26 mouse cellular contexts compared by ENCODE assay signal in genomic region chr15:63624814-63625213, GRCm38 (mm10).
DNase-seq lines count a peak whose midpoint lies in the region; ATAC-seq and TF ChIP-seq lines count a peak whose summit lies in the region.
"Had no signal": no experiment of that assay in that cellular context is flagged by ENCODE, and none has a peak within 500 bp of the region (broad histone marks: within the 10 kb centered on the region; RNA-seq: fewer than 3 reads in every experiment).

No protein-coding gene starts in this region.

- H3K4me1 ChIP-seq in bone marrow macrophage, adult 2 months (ENCODE audit: control insufficient read depth, insufficient read depth, low read length): peaks cover 13% of the 10 kb centered on the region
- no peaks in the 10 kb centered on the region for H3K4me1 ChIP-seq in embryonic facial prominence, embryonic 10.5 days
- H3K4me1 ChIP-seq in hindbrain, embryonic 16.5 days (ENCODE audit: control insufficient read depth, insufficient read depth, low read depth, low read length): no peaks in the 10 kb centered on the region
- H3K4me1 ChIP-seq: forebrain, embryonic 12.5 days had no signal

- no peak overlapping the region for H3K4me2 ChIP-seq in hindbrain, embryonic 16.5 days (ENCODE audit: low read length)
- H3K4me2 ChIP-seq: embryonic facial prominence, embryonic 13.5 days; embryonic facial prominence, embryonic 15.5 days; forebrain, embryonic 12.5 days had no signal

- H3K9ac ChIP-seq in hindbrain, embryonic 16.5 days (ENCODE audit: low read depth, low read length): no peak overlapping the region
- H3K9ac ChIP-seq: embryonic facial prominence, embryonic 13.5 days; embryonic facial prominence, embryonic 15.5 days; forebrain, embryonic 12.5 days had no signal

- H3K27me3 ChIP-seq in embryonic facial prominence, embryonic 10.5 days (replicated peaks; ENCODE audit: low read depth, poor library complexity, severe bottlenecking): no peaks in the 10 kb centered on the region
- no peaks in the 10 kb centered on the region for H3K27me3 ChIP-seq in hindbrain, embryonic 16.5 days (replicated peaks; ENCODE audit: control insufficient read depth, insufficient read depth, low read length)
- H3K27me3 ChIP-seq: CH12.LX; embryonic facial prominence, embryonic 13.5 days; embryonic facial prominence, embryonic 15.5 days; forebrain, embryonic 12.5 days; Patski had no signal

- no peak for DNase-seq in embryonic facial prominence, embryonic 10.5 days (ENCODE audit: low spot score)
- DNase-seq in layer of hippocampus, adult 11-12 months (ENCODE audit: low spot score): no peak
- no peak for DNase-seq in adrenal gland, postnatal 10 days
- DNase-seq: adrenal gland, adult 2 months; adrenal gland, postnatal 14 days; adrenal gland, postnatal 36 days; B cell, adult 2 months; cerebellum, adult 11 months; cerebellum, adult 18-20 months; cerebellum, adult 8-10 months; cerebellum, adult 9-11 months; cerebellum, postnatal 14 days; cerebellum, postnatal 36 days had no signal

- TF ChIP-seq CTCF in bone marrow macrophage, adult 2 months (IDR thresholded peaks at IDR 0.05; ENCODE audit: low read depth, low read length): no peak

- no peaks in the 10 kb centered on the region for H3K36me3 ChIP-seq in embryonic facial prominence, embryonic 10.5 days (replicated peaks)
- H3K36me3 ChIP-seq in hindbrain, embryonic 16.5 days (ENCODE audit: control insufficient read depth, insufficient read depth, low read length): no peaks in the 10 kb centered on the region
- H3K36me3 ChIP-seq: embryonic facial prominence, embryonic 13.5 days; embryonic facial prominence, embryonic 15.5 days; forebrain, embryonic 10.5 days; forebrain, embryonic 12.5 days; G1E had no signal

- peak; percentile 65 for ATAC-seq in granulocyte monocyte progenitor cell, adult 5-6 weeks (replicated peaks; ENCODE audit: poor library complexity, severe bottlenecking)
- peak; percentile 49; the same call in 1 of the 2 replicates for ATAC-seq in megakaryocyte, adult 5-6 weeks (ENCODE audit: poor library complexity, severe bottlenecking)
- ATAC-seq in hindbrain, embryonic 16.5 days: no peak
- ATAC-seq: CD4-positive, CD25-positive, alpha-beta regulatory T cell, adult 4 months; Patski had no signal

- no peaks in the 10 kb centered on the region for H3K9me3 ChIP-seq in embryonic facial prominence, embryonic 10.5 days
- no peaks in the 10 kb centered on the region for H3K9me3 ChIP-seq in hindbrain, embryonic 16.5 days (ENCODE audit: control insufficient read depth, low read length)
- H3K9me3 ChIP-seq: embryonic facial prominence, embryonic 13.5 days; embryonic facial prominence, embryonic 15.5 days; forebrain, embryonic 10.5 days; forebrain, embryonic 12.5 days; G1E had no signal

- no peak overlapping the region for H3K4me3 ChIP-seq in bone marrow macrophage, adult 2 months (ENCODE audit: insufficient read depth, low read length)
- H3K4me3 ChIP-seq in embryonic facial prominence, embryonic 10.5 days: no peak overlapping the region
- no peak overlapping the region for H3K4me3 ChIP-seq in hindbrain, embryonic 16.5 days (ENCODE audit: low read length)
- H3K4me3 ChIP-seq: embryonic facial prominence, embryonic 13.5 days; embryonic facial prominence, embryonic 15.5 days; erythroblast, embryonic 14.5 days; forebrain, embryonic 10.5 days; forebrain, embryonic 12.5 days had no signal

- peak overlapping the region; percentile 16; the same call in 1 of the 2 replicates for H3K27ac ChIP-seq in bone marrow macrophage, adult 2 months (ENCODE audit: insufficient read depth, low read depth, low read length)
- no peak overlapping the region for H3K27ac ChIP-seq in embryonic facial prominence, embryonic 10.5 days (replicated peaks)
- H3K27ac ChIP-seq in hindbrain, embryonic 16.5 days (ENCODE audit: low read depth, low read length): no peak overlapping the region
- H3K27ac ChIP-seq: embryonic facial prominence, embryonic 13.5 days; embryonic facial prominence, embryonic 15.5 days; forebrain, embryonic 10.5 days; forebrain, embryonic 12.5 days had no signal

- no peak for TF ChIP-seq POLR2A in bone marrow macrophage, adult 2 months (IDR thresholded peaks at IDR 0.05; ENCODE audit: borderline replicate concordance, low read depth, low read length)
